Mouse (Mus musculus): Measurements from ENCODE around the gene Ano6.

Gene Ano6

GRCm38 (mm10) chr15:95828018-95828646 is 37.5 kb downstream of the Ano6 start:
- DNase-seq = peak; percentile 61

- peak; percentile 60 for DNase-seq
Measured at GRCm38 (mm10) chr15:95828647-95829254, 38.1 kb downstream of the Ano6 start.

GRCm38 (mm10) chr15:95829553-95830205 is 39.0 kb downstream of the Ano6 start:
- peak; percentile 46 for DNase-seq

GRCm38 (mm10) chr15:95830206-95830560 is 39.5 kb downstream of the Ano6 start:
- no peak for DNase-seq

- no peak for DNase-seq
Measured at GRCm38 (mm10) chr15:95833292-95833691, 42.6 kb downstream of the Ano6 start.

- DNase-seq = no peak
Measured at GRCm38 (mm10) chr15:95836077-95836476, 45.4 kb downstream of the Ano6 start.

- no peak for DNase-seq
Measured at GRCm38 (mm10) chr15:95836646-95837434, 46.2 kb downstream of the Ano6 start.

- no peak for DNase-seq
Measured at GRCm38 (mm10) chr15:95837570-95837969, 46.9 kb downstream of the Ano6 start.

- peak; percentile 70 for DNase-seq
Measured at GRCm38 (mm10) chr15:95838171-95839020, 47.8 kb downstream of the Ano6 start.

- DNase-seq = no peak
Measured at GRCm38 (mm10) chr15:95839789-95840188, 49.1 kb downstream of the Ano6 start.

- DNase-seq = no peak
Measured at GRCm38 (mm10) chr15:95843183-95843949, 52.7 kb downstream of the Ano6 start.

GRCm38 (mm10) chr15:95844412-95844811 is 53.8 kb downstream of the Ano6 start:
- no peak for DNase-seq

GRCm38 (mm10) chr15:95846102-95846501 is 55.5 kb downstream of the Ano6 start:
- no peak for DNase-seq

- DNase-seq = peak; percentile 65
Measured at GRCm38 (mm10) chr15:95848493-95849064, 57.9 kb downstream of the Ano6 start.

- no peak for DNase-seq
Measured at GRCm38 (mm10) chr15:95849513-95850411, 59.1 kb downstream of the Ano6 start.

- no peak for DNase-seq
Measured at GRCm38 (mm10) chr15:95850546-95850945, 59.9 kb downstream of the Ano6 start.

GRCm38 (mm10) chr15:95855051-95855844 is 64.6 kb downstream of the Ano6 start:
- no peak for DNase-seq

- no peak for DNase-seq
Measured at GRCm38 (mm10) chr15:95855953-95856352, 65.3 kb downstream of the Ano6 start.

All from kidney, postnatal 10 days (tissue).